Mouse (Mus musculus) megakaryocyte-erythroid progenitor cell, adult 5 weeks (primary cell): ENCODE measurements around the gene Nsun3. TPM values are rescaled to one million over a fixed set of nuclear protein-coding genes. Genes with fewer than 3 reads are reported as not detected.

ENCODE experiments used
- polyA plus RNA-seq: library from polyadenylated mRNA; stranded (reverse); fragments of >175 nt; gene quantifications from 2 replicates; pipeline ENCODE4 v1.2.3, GENCODE M21; 2012

Nsun3 gene
- 1.6 and 2.5 TPM in 2 replicates for polyA plus RNA-seq

DNA sequence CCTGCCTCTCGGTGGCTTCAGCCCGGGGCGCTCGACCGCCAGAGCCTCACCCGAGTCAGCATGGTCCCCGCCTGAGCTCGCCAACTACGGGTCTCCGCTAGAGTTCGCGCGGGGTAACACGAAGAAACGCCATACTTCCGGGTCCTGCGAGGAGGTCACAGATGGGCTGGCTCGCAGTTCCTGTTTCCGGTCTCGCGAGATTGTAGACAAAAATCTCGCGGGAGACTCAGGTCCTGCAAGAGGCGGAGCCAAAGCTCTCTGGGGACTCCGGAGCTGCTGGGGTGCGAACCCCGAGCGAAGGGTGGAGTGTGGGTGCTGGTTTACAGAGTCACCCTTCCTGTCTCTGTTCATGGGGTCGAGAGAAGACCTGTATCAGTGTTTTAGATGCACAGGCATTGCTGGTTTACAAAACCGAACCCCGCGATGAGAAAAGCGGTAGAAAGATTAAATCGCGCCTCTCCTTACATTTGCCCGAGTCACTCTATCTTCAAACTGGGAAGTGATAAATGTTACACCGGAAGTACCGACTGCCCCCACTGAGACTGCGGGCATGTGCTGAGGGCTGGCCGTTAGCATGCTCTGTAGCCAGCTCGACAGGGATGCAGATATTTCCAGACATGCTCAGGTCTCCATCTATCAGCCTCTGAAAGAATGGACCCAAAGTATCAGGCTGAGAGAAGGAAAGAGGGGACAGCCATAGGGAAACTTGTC lies at the start of gene Nsun3:
Gene Nsun3, minus strand, starts transcription at position 198 of the 711 bp plus-strand sequence.

DNA sequence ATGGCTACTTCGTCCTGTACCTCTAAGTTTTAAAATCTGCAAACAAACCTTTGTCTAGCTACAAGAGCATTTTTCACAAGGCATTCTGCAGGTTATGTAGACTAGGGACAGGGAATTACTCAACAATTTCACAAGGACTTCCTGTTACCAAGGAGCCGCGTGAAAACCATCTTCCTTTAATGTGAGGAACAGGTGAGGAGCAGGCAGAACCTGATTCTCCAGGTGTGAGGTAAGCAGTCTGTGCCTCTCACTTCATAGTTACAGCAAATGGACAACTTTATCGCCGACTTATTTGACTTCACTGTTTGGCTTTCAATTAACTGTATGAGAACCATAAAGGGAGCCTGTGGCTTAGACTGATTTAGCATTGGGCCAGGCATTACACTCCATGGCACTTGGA lies 27.9 kb upstream of the Nsun3 start, which contains the start of gene Stx19:
Gene Stx19, plus strand, starts transcription at position 186 of the 400 bp plus-strand sequence.

Other genes with a start within 250 kb of the Nsun3 start
- 0.02 TPM in 1 of 2 replicates, not detected in the other for gene Stx19, start 27.9 kb upstream of the Nsun3 start, polyA plus RNA-seq
- gene Arl13b, start 60.2 kb upstream of the Nsun3 start, polyA plus RNA-seq, result 1.7 and 2.2 TPM in 2 replicates
- 0.37 and 0.65 TPM in 2 replicates for gene Pros1, start 67.5 kb upstream of the Nsun3 start, polyA plus RNA-seq